Comparison of ENCODE assay signal across 8 mouse cellular contexts in genomic region chr9:21870879-21871524, GRCm38 (mm10). TPM values are rescaled to one million over a fixed set of nuclear protein-coding genes. Genes with fewer than 3 reads are reported as not detected.
DNase-seq lines count a peak whose midpoint lies in the region; ATAC-seq lines count a peak whose summit lies in the region.

No protein-coding gene starts in this region.

- intact Hi-C loops in left cerebral cortex, postnatal 10 days (cut with DNase I), result no loop called here

- peak; percentile 57; the same call in 1 of the 2 replicates for ATAC-seq in erythroid progenitor cell, adult 5-6 weeks (replicated peaks; ENCODE audit: low FRiP score, poor library complexity, severe bottlenecking)
- peak; percentile 73; the same call in 1 of the 2 replicates for ATAC-seq in megakaryocyte progenitor cell, adult 5-6 weeks (replicated peaks; ENCODE audit: poor library complexity)

- DNase-seq in ovary, postnatal 14 days (ENCODE audit: low spot score), result peak; percentile 45
- no peak for DNase-seq in ovary, postnatal 10 days (ENCODE audit: low spot score)
- DNase-seq in brain, adult 2 months (ENCODE audit: low read depth, low spot score), result peak; percentile 80
- DNase-seq in heart, postnatal 4 days, result peak; percentile 72
- peak; percentile 38 to 62 for DNase-seq in left cerebral cortex, postnatal 10 days (ENCODE audit: extremely low spot score in 1 of 2, low spot score in 2 of 2)
- DNase-seq in skeletal muscle tissue, adult 2 months (ENCODE audit: low read depth, low spot score), result peak; percentile 28

RNA-seq across cellular contexts. Expression of gene Dock6, which starts 18.6 kb away (rescaled TPM):
- 2.9 TPM in 1 of 2 replicates, not detected in the other for total RNA-seq in erythroid progenitor cell, adult 5-6 weeks (2015; ENCODE audit: low replicate concordance)
- total RNA-seq in erythroid progenitor cell, adult 5-6 weeks (2017; ENCODE audit: low replicate concordance), result 0.26 TPM in 1 of 2 replicates, not detected in the other
- 10 to 100 TPM; 61.4 to 70.0 TPM for total RNA-seq in heart, postnatal 4 days (2021)
- total RNA-seq in left cerebral cortex, postnatal 10 days (2021), result 10 to 100 TPM; 23.5 to 25.2 TPM
- 0.64 and 1.6 TPM in 2 replicates for total RNA-seq in megakaryocyte progenitor cell, adult 5-6 weeks (2015)
- 0.67 and 2.3 TPM in 2 replicates for total RNA-seq in megakaryocyte progenitor cell, adult 5-6 weeks (2017)

RNA-seq across cellular contexts. Expression of gene Angptl8, which starts 35.7 kb away (rescaled TPM):
- total RNA-seq in erythroid progenitor cell, adult 5-6 weeks (2015; ENCODE audit: low replicate concordance), result not detected in 2 replicates
- total RNA-seq in erythroid progenitor cell, adult 5-6 weeks (2017; ENCODE audit: low replicate concordance), result not detected in 2 replicates
- not detected for total RNA-seq in heart, postnatal 4 days (2021)
- not detected for total RNA-seq in left cerebral cortex, postnatal 10 days (2021)
- total RNA-seq in megakaryocyte progenitor cell, adult 5-6 weeks (2015), result 0.22 and 1.8 TPM in 2 replicates
- 4.0 and 4.7 TPM in 2 replicates for total RNA-seq in megakaryocyte progenitor cell, adult 5-6 weeks (2017)

RNA-seq across cellular contexts. Expression of gene Rab3d, which starts 47.0 kb away (rescaled TPM):
- total RNA-seq in erythroid progenitor cell, adult 5-6 weeks (2015; ENCODE audit: low replicate concordance), result 3.8 and 7.2 TPM in 2 replicates
- total RNA-seq in erythroid progenitor cell, adult 5-6 weeks (2017; ENCODE audit: low replicate concordance), result 5.0 and 11.6 TPM in 2 replicates
- 10 to 100 TPM in 1 of 2 experiments, 1 to 10 TPM in 1; 8.9 to 10.3 TPM for total RNA-seq in heart, postnatal 4 days (2021)
- total RNA-seq in left cerebral cortex, postnatal 10 days (2021), result 10 to 100 TPM; 22.0 to 25.0 TPM
- total RNA-seq in megakaryocyte progenitor cell, adult 5-6 weeks (2015), result 14.5 and 20.1 TPM in 2 replicates
- total RNA-seq in megakaryocyte progenitor cell, adult 5-6 weeks (2017), result 37.3 and 50.6 TPM in 2 replicates

RNA-seq across cellular contexts. Expression of gene Ccdc159, which starts 56.3 kb away (rescaled TPM):
- total RNA-seq in erythroid progenitor cell, adult 5-6 weeks (2015; ENCODE audit: low replicate concordance), result not detected in 2 replicates
- not detected in 2 replicates for total RNA-seq in erythroid progenitor cell, adult 5-6 weeks (2017; ENCODE audit: low replicate concordance)
- total RNA-seq in heart, postnatal 4 days (2021), result 1 to 10 TPM in 1 of 2 experiments, under 1 TPM in 1; 0.83 to 1.2 TPM
- total RNA-seq in left cerebral cortex, postnatal 10 days (2021), result 10 to 100 TPM; 15.3 to 15.8 TPM
- 0.12 TPM in 1 of 2 replicates, not detected in the other for total RNA-seq in megakaryocyte progenitor cell, adult 5-6 weeks (2015)
- total RNA-seq in megakaryocyte progenitor cell, adult 5-6 weeks (2017), result 0.08 and 0.41 TPM in 2 replicates

RNA-seq across cellular contexts. Expression of gene Tmem205, which starts 56.4 kb away (rescaled TPM):
- 13.8 TPM in 1 of 2 replicates, not detected in the other for total RNA-seq in erythroid progenitor cell, adult 5-6 weeks (2015; ENCODE audit: low replicate concordance)
- not detected in 2 replicates for total RNA-seq in erythroid progenitor cell, adult 5-6 weeks (2017; ENCODE audit: low replicate concordance)
- total RNA-seq in heart, postnatal 4 days (2021), result 10 to 100 TPM; 20.1 to 21.3 TPM
- total RNA-seq in left cerebral cortex, postnatal 10 days (2021), result 10 to 100 TPM; 31.2 to 35.1 TPM
- 49.4 and 60.5 TPM in 2 replicates for total RNA-seq in megakaryocyte progenitor cell, adult 5-6 weeks (2015)
- total RNA-seq in megakaryocyte progenitor cell, adult 5-6 weeks (2017), result 19.7 and 22.1 TPM in 2 replicates

Comparison
In these comparisons a context has a peak if more than half of its experiments do, and no peak if none do; other contexts are left out.
1. RNA of gene Dock6, which starts 18.6 kb away (total RNA-seq): 61.4 to 70.0 TPM in heart, postnatal 4 days and 23.5 to 25.2 TPM in left cerebral cortex, postnatal 10 days; 0.26 to 2.9 TPM in erythroid progenitor cell, adult 5-6 weeks and 0.64 to 2.3 TPM in megakaryocyte progenitor cell, adult 5-6 weeks; every median in the first group is over 4 times any median in the second.